Mouse (Mus musculus) spleen, adult 2 months (tissue): ENCODE data around the gene Dcbld2.

Experiments
- CTCF ChIP-seq: fragments of 200-500 bp; IDR thresholded peaks from 2 replicates; pipeline ENCODE4 v1.5.1; 2011; ENCODE audit warnings: mild to moderate bottlenecking, inconsistent platforms; ENCODE audit not compliant: insufficient read depth, insufficient read length, insufficient replicate concordance; ENCODE audit errors: extremely low read depth
- POLR2A ChIP-seq: fragments of 200-500 bp; IDR thresholded peaks from 2 replicates; pipeline ENCODE4 v1.6.1; 2011; ENCODE audit warnings: low read depth, low read length, inconsistent platforms

DNA sequence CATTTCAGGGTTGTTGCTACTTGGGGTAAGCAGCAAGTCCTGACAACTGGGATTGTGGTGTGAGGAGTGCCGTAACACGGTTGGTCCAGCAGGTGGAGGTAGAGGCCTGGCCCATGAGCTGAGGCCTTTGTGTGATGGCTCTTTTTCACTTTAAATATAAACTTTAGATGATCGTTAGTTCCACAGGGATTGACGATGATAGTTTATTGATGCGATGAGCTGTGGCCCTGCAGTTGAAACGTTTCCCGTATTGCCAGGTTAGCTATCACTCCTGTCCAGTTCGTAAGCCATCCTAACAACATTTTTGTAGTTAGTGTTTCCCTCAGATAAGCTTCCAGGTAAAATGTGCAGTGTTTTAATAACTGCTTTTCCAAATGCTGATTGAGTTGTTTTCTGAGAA is 46.4 kb downstream of the Dcbld2 start:
- TF ChIP-seq CTCF = peak; percentile 96
- TF ChIP-seq POLR2A = no peak
